Mouse (Mus musculus): ENCODE data around the gene Ptgfrn.

Gene Ptgfrn

GRCm38 (mm10) chr3:101005392-101005791, 104.7 kb downstream of the Ptgfrn start:
- DNase-seq (ENCODE audit: low read depth, low spot score), result no peak

DNA sequence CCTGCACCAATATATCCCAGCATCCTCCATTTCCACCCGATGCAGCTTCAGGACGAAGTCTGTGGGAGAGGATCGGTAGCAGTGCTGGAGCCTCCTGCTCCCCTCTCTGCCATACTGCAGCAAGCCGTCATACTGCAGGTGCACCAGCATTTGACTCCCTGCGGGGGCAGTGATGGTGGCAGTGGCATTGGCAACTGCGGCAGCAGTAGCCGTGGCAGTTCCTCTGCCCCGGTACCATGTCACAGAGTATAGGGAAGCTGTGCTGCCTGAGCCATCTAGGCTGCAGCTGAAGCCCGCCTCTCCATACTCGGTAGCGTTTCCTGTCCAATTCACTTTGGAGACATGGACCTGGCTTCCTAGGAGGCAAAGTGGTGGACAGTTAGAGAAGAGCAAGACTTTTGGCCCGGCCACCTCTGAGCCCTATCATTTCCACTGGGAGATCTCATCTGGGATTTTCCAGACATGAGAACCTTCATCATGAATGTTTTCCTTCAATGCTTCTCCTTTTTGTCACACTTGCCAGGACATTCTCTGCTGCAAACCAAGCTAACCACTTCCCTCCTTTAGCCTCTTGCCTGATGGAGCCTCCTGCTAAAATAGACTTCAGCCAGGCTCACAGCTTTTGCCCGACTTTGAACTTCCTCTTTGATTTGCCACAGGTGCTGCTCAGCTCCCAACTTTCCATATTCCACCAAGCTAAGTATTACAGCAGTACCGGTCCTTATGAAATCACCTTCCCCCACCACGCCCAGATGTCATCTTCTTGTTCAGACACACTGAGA, 106.3 kb downstream of the Ptgfrn start:
- DNase-seq (ENCODE audit: low read depth, low spot score), result no peak

DNA sequence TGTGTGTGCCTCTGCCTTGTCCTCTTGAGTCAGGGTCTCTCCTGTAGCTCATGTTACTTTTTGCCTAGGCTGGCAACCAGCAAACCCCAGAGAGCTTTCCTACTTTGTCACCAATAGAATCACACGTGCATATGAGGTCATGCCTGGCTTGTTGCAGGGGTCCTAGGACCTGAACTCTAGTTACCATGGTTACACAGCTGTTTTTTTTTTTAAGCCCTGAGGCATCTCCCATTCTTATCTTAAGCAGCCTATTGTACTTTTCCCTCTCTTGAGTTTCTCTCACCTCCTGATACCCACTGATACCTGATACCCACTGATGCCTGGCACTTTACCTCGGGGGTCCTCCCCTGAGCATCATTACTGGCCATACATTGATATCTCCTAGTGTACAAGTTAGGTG, 110.3 kb downstream of the Ptgfrn start:
- DNase-seq (ENCODE audit: low read depth, low spot score), result no peak

- DNase-seq (ENCODE audit: low read depth, low spot score), result peak; percentile 94
Observed at GRCm38 (mm10) chr3:100998904-100999340, 111.2 kb downstream of the Ptgfrn start.

DNA sequence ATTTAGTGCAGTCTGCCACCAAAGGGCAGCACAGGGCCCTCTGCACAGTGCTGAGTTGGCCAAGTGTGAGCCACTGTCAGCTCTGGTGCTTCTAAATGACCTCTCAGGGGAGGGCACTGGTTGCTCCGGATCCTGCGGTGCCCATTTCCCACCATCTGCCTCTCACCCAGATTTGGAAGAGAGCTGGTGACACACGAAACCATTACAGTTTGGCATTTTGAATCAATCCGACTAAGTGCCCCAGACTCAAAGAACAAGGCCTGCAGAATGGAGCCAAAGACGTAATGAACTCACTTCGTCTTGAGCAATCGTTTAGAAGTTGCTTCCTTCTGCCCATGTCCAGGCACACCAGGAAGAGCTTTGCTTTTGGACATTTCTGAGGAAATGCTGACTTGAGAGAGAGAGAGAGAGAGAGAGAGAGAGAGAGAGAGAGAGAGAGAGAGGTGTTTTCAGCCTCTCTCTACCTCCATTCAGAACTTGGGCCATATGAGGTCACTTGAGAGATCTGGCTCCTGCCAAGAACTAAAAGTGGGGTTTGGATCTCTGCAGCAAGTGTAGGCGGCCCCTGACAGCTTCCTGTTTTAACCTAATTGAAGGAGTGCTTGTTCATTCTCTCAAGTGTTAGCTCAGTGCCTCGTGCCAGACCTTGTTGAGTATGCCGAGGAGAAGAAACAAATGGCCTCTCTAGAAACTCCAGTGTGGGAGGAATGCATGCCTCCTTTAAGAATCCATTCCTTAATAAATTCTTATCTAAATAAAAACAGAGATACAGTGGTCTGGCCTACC, 112.1 kb downstream of the Ptgfrn start:
- peak; percentile 24 for DNase-seq (ENCODE audit: low read depth, low spot score)

- no peak for DNase-seq (ENCODE audit: low read depth, low spot score)
Observed at GRCm38 (mm10) chr3:100994252-100994651, 115.8 kb downstream of the Ptgfrn start.

DNA sequence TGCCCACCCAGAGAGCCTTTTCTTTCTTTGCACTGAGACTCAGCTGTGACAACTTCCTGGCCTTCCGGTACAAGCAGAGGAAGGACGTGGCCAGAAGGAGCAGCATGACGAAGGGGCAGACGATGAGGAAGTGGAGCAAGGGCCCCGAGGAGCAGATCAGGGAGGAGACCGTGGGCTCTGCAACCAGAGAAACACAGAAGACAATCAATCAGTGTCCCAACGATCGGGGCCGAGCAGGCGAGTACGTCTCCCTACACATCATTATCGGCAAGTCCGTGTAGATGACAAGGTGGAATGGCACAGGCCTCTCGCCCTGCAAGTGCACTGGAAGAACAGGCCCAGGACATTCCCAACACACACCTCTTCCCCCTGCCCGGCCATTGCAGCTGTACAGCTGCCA, 116.4 kb downstream of the Ptgfrn start:
- peak; percentile 47 for DNase-seq (ENCODE audit: low read depth, low spot score)

- DNase-seq (ENCODE audit: low read depth, low spot score), result no peak
Observed at GRCm38 (mm10) chr3:100993158-100993557, 116.9 kb downstream of the Ptgfrn start.

Data from CD4-positive, CD25-positive, alpha-beta regulatory T cell, adult 2 months (primary cell).